23 mouse cellular contexts compared by ENCODE assay signal in genomic region chr7:99957226-99957965, GRCm38 (mm10). TPM values are rescaled to one million over a fixed set of nuclear protein-coding genes. Genes with fewer than 3 reads are reported as not detected.
DNase-seq lines count a peak whose midpoint lies in the region; ATAC-seq and TF ChIP-seq lines count a peak whose summit lies in the region.
"Had no signal": no experiment of that assay in that cellular context is flagged by ENCODE, and none has a peak within 500 bp of the region (broad histone marks: within the 10 kb centered on the region; RNA-seq: fewer than 3 reads in every experiment).

No protein-coding gene starts in this region.

- no peak overlapping the region for H3K4me3 ChIP-seq in hindbrain, embryonic 16.5 days (ENCODE audit: low read length)
- H3K4me3 ChIP-seq in hindbrain, embryonic 13.5 days: no peak overlapping the region
- no peak overlapping the region for H3K4me3 ChIP-seq in left cerebral cortex, adult 2 months
- no peak overlapping the region for H3K4me3 ChIP-seq in macrophage (ENCODE audit: inconsistent target)
- H3K4me3 ChIP-seq: embryonic facial prominence, embryonic 12.5 days; heart, embryonic 10.5 days; hindbrain, embryonic 15.5 days; kidney, embryonic 15.5 days; neural tube, embryonic 13.5 days had no signal

- H3K27me3 ChIP-seq in hindbrain, embryonic 16.5 days (replicated peaks; ENCODE audit: control insufficient read depth, insufficient read depth, low read length): no peaks in the 10 kb centered on the region
- H3K27me3 ChIP-seq in hindbrain, embryonic 13.5 days: no peaks in the 10 kb centered on the region
- H3K27me3 ChIP-seq: embryonic facial prominence, embryonic 12.5 days; hindbrain, embryonic 15.5 days; kidney, embryonic 15.5 days; neural tube, embryonic 13.5 days; Patski had no signal

- 75% methylated on average over 12 of the region's 12 CpGs for WGBS in hindbrain, embryonic 16.5 days
- WGBS in hindbrain, embryonic 13.5 days: 83% methylated on average over 12 of the region's 12 CpGs
- 61% methylated on average over 12 of the region's 12 CpGs for WGBS in macrophage (ENCODE audit: missing documents)

- no peak for DNase-seq in left cerebral cortex, adult 2 months (ENCODE audit: extremely low spot score in 1 of 2, low spot score in 2 of 2)
- no peak for DNase-seq in left cerebral cortex, adult 8-10 months (ENCODE audit: low spot score in 2 of 2)
- DNase-seq in brain, embryonic 14.5 days (ENCODE audit: low read depth): peak; percentile 60
- DNase-seq in adrenal gland, adult 8-10 months: no peak
- DNase-seq: cerebellum, adult 18-20 months; gastrocnemius, postnatal 25 days; heart, postnatal 10 days; lung, postnatal 14 days; thymus, adult 18-20 months had no signal

- H3K9ac ChIP-seq in hindbrain, embryonic 16.5 days (ENCODE audit: low read depth, low read length): no peak overlapping the region
- H3K9ac ChIP-seq in hindbrain, embryonic 13.5 days: no peak overlapping the region
- H3K9ac ChIP-seq: embryonic facial prominence, embryonic 12.5 days; hindbrain, embryonic 15.5 days; kidney, embryonic 15.5 days; neural tube, embryonic 13.5 days had no signal

- no peaks in the 10 kb centered on the region for H3K9me3 ChIP-seq in hindbrain, embryonic 16.5 days (ENCODE audit: control insufficient read depth, low read length)
- no peaks in the 10 kb centered on the region for H3K9me3 ChIP-seq in hindbrain, embryonic 13.5 days
- H3K9me3 ChIP-seq: embryonic facial prominence, embryonic 12.5 days; heart, embryonic 10.5 days; hindbrain, embryonic 15.5 days; kidney, embryonic 15.5 days; neural tube, embryonic 13.5 days had no signal

- H3K27ac ChIP-seq in hindbrain, embryonic 16.5 days (ENCODE audit: low read depth, low read length): no peak overlapping the region
- no peak overlapping the region for H3K27ac ChIP-seq in hindbrain, embryonic 13.5 days
- peak overlapping the region; percentile 70 for H3K27ac ChIP-seq in left cerebral cortex, adult 2 months
- peak overlapping the region; percentile 31; the same call in 1 of the 2 replicates for H3K27ac ChIP-seq in macrophage
- H3K27ac ChIP-seq: embryonic facial prominence, embryonic 12.5 days; heart, embryonic 10.5 days; hindbrain, embryonic 15.5 days; kidney, embryonic 15.5 days; neural tube, embryonic 13.5 days had no signal

- no peaks in the 10 kb centered on the region for H3K36me3 ChIP-seq in hindbrain, embryonic 16.5 days (ENCODE audit: control insufficient read depth, insufficient read depth, low read length)
- H3K36me3 ChIP-seq in hindbrain, embryonic 13.5 days: no peaks in the 10 kb centered on the region; the same call in 1 of the 2 replicates
- peaks cover 9% of the 10 kb centered on the region; the same call in 1 of the 2 replicates for H3K36me3 ChIP-seq in macrophage (ENCODE audit: inconsistent target)
- H3K36me3 ChIP-seq: hindbrain, embryonic 15.5 days; neural tube, embryonic 13.5 days had no signal

- peak; percentile 30; the same call in 1 of the 2 replicates for ATAC-seq in hindbrain, embryonic 16.5 days
- no peak for ATAC-seq in hindbrain, embryonic 13.5 days (ENCODE audit: low FRiP score)
- ATAC-seq: activated CD4-positive, CD25-positive, alpha-beta regulatory T cell, adult 4 months; Patski had no signal

- peaks cover 93% of the 10 kb centered on the region for H3K79me2 ChIP-seq in macrophage (ENCODE audit: inconsistent target)

- intact Hi-C loops in left cerebral cortex, adult 2 months (cut with DNase I): no loop called here

- peaks cover 2% of the 10 kb centered on the region; the same call in 1 of the 2 replicates for H3K4me1 ChIP-seq in hindbrain, embryonic 16.5 days (ENCODE audit: control insufficient read depth, insufficient read depth, low read depth, low read length)
- H3K4me1 ChIP-seq in hindbrain, embryonic 13.5 days (replicated peaks): peaks cover 4% of the 10 kb centered on the region
- H3K4me1 ChIP-seq: embryonic facial prominence, embryonic 12.5 days had no signal

- no peak overlapping the region for H3K4me2 ChIP-seq in hindbrain, embryonic 16.5 days (ENCODE audit: low read length)
- H3K4me2 ChIP-seq in hindbrain, embryonic 13.5 days: no peak overlapping the region
- H3K4me2 ChIP-seq: embryonic facial prominence, embryonic 12.5 days; hindbrain, embryonic 15.5 days; kidney, embryonic 15.5 days; neural tube, embryonic 13.5 days had no signal

- TF ChIP-seq POLR2A in brain, embryonic 14.5 days (IDR thresholded peaks at IDR 0.05; ENCODE audit: borderline replicate concordance, extremely low read depth, insufficient read depth, insufficient read length, poor library complexity, severe bottlenecking): no peak

- TF ChIP-seq CTCF in left cerebral cortex, adult 2 months (IDR thresholded peaks at IDR 0.05): no peak
- no peak for TF ChIP-seq CTCF in brain, embryonic 14.5 days (IDR thresholded peaks at IDR 0.05; ENCODE audit: borderline replicate concordance, extremely low read depth, insufficient read depth, insufficient read length)

RNA-seq across cellular contexts. Expression of gene Rnf169, which starts 22.9 kb away (rescaled TPM):
- polyA plus RNA-seq in hindbrain, embryonic 16.5 days (2015; fragmentation: Nextera tagmentation; extraction: Ambion mirVana): 4.1 and 4.2 TPM in 2 replicates
- 4.1 and 4.5 TPM in 2 replicates for polyA plus RNA-seq in hindbrain, embryonic 13.5 days (2015; fragmentation: Nextera tagmentation; extraction: Ambion mirVana)
- total RNA-seq in left cerebral cortex, adult 2 months (2021): 10 to 100 TPM; 49.4 to 51.3 TPM
- total RNA-seq in left cerebral cortex, adult 8-10 months (2022): 10 to 100 TPM; 49.0 to 54.0 (median 51.9) TPM
- 6.8 and 10.1 TPM in 2 replicates for polyA plus RNA-seq in brain, embryonic 14.5 days (2012; rRNA removed)
- total RNA-seq in macrophage (2018; cell fraction: chromatin; rRNA removed): 100 to 1,000 TPM in 15 of 26 experiments, 10 to 100 TPM in 11; 44.4 to 168 (median 106) TPM
- 10 to 100 TPM in 23 of 26 experiments, 1 to 10 TPM in 3; 6.1 to 24.9 (median 18.3) TPM for total RNA-seq in macrophage (2018; cell fraction: cytosol; rRNA removed)
- 100 to 1,000 TPM in 4 of 26 experiments, 10 to 100 TPM in 22; 19.2 to 119 (median 58.9) TPM for total RNA-seq in macrophage (2018; cell fraction: nucleus; rRNA removed)
- polyA plus RNA-seq in macrophage (2018): 10.4 to 15.0 TPM (median 11.8 TPM) in 3 replicates
- total RNA-seq in adrenal gland, adult 8-10 months (2022): 10 to 100 TPM; 17.0 to 25.7 (median 19.9) TPM

RNA-seq across cellular contexts. Expression of gene Chrdl2, which starts 48.6 kb away (rescaled TPM):
- polyA plus RNA-seq in hindbrain, embryonic 16.5 days (2015; fragmentation: Nextera tagmentation; extraction: Ambion mirVana): 0.88 and 1.1 TPM in 2 replicates
- 0.27 and 0.42 TPM in 2 replicates for polyA plus RNA-seq in hindbrain, embryonic 13.5 days (2015; fragmentation: Nextera tagmentation; extraction: Ambion mirVana)
- under 1 TPM; 0.34 to 0.49 TPM for total RNA-seq in left cerebral cortex, adult 2 months (2021)
- under 1 TPM; 0.19 to 0.61 (median 0.48) TPM for total RNA-seq in left cerebral cortex, adult 8-10 months (2022)
- 0.13 and 0.21 TPM in 2 replicates for polyA plus RNA-seq in brain, embryonic 14.5 days (2012; rRNA removed)
- not detected for total RNA-seq in macrophage (2018; cell fraction: chromatin; rRNA removed)
- not detected for total RNA-seq in macrophage (2018; cell fraction: cytosol; rRNA removed)
- total RNA-seq in macrophage (2018; cell fraction: nucleus; rRNA removed): under 1 TPM in 1 of 26 experiments, not detected in 25; 0.50 TPM
- polyA plus RNA-seq in macrophage (2018): not detected in 3 replicates
- not detected for total RNA-seq in adrenal gland, adult 8-10 months (2022)
- total RNA-seq: adrenal gland, postnatal 4 days; common myeloid progenitor, adult 5-6 weeks; heart, postnatal 10 days; monocyte, adult 5-6 weeks had no signal
- polyA plus RNA-seq: activated CD4-positive, CD25-positive, alpha-beta regulatory T cell, adult 4 months; liver, embryonic 16.5 days had no signal

Comparison
In these comparisons a context has a peak if more than half of its experiments do, and no peak if none do; other contexts are left out.
1. H3K27ac ChIP-seq: peak in left cerebral cortex, adult 2 months (single experiment) and macrophage (single experiment); none in hindbrain, embryonic 16.5 days (single experiment) and hindbrain, embryonic 13.5 days (single experiment).